Mouse (Mus musculus) E14TG2a.4 (cell line): Measurements from ENCODE around the gene Arl6ip1.

Source experiments
- CTCF ChIP-seq: conservative IDR thresholded peaks from 2 replicates; pipeline ENCODE4 v1.5.1; 2014; ENCODE audit warnings: low read length
- NANOG ChIP-seq: IDR thresholded peaks from 2 replicates; pipeline ENCODE4 v1.6.1; 2014; ENCODE audit warnings: borderline replicate concordance, low read length, mixed read lengths
- POU5F1 ChIP-seq: IDR thresholded peaks from 2 replicates; pipeline ENCODE4 v1.6.1; 2014; ENCODE audit warnings: low read length, borderline replicate concordance

- no peak for TF ChIP-seq CTCF
- TF ChIP-seq NANOG = no peak
- no peak for TF ChIP-seq POU5F1
Measured at GRCm38 (mm10) chr7:118126219-118126875, 3.1 kb downstream of the Arl6ip1 start.
